Mouse (Mus musculus) naive thymus-derived CD4-positive, alpha-beta T cell, adult 2 months (primary cell): Measurements from ENCODE around the gene Insl6.
A peak's percentile ranks its signal among the peaks of the same experiment; 100 is the strongest.

ENCODE experiments used
- DNase-seq: peaks from one replicate; pipeline ENCODE4 v3.0.0-alpha.2; 2011; ENCODE audit warnings: low read depth

The Insl6 gene

GRCm38 (mm10) chr19:29287863-29288262 is 37.3 kb downstream of the Insl6 start:
- DNase-seq: no peak

- DNase-seq: no peak
These were observed 39.7 kb downstream of the Insl6 start for GRCm38 (mm10) chr19:29285451-29285869.

GRCm38 (mm10) chr19:29278944-29279587 is 46.1 kb downstream of the Insl6 start:
- DNase-seq: no peak

GRCm38 (mm10) chr19:29276414-29276813 is 48.7 kb downstream of the Insl6 start:
- no peak for DNase-seq

- DNase-seq: peak; percentile 42
These were observed 52.9 kb downstream of the Insl6 start for GRCm38 (mm10) chr19:29272011-29272809.
